Mouse (Mus musculus) layer of hippocampus, adult 9-11 months (tissue): ENCODE results near the gene Tbrg4.
"Not testable (repeated sequence)": the region's sequence is repeated elsewhere in the genome, so short reads cannot be mapped to it uniquely, and the experiment has no call there.

Experiments
- DNase-seq: peaks from one replicate; pipeline ENCODE4 v3.0.0; 2022

The Tbrg4 gene

DNA sequence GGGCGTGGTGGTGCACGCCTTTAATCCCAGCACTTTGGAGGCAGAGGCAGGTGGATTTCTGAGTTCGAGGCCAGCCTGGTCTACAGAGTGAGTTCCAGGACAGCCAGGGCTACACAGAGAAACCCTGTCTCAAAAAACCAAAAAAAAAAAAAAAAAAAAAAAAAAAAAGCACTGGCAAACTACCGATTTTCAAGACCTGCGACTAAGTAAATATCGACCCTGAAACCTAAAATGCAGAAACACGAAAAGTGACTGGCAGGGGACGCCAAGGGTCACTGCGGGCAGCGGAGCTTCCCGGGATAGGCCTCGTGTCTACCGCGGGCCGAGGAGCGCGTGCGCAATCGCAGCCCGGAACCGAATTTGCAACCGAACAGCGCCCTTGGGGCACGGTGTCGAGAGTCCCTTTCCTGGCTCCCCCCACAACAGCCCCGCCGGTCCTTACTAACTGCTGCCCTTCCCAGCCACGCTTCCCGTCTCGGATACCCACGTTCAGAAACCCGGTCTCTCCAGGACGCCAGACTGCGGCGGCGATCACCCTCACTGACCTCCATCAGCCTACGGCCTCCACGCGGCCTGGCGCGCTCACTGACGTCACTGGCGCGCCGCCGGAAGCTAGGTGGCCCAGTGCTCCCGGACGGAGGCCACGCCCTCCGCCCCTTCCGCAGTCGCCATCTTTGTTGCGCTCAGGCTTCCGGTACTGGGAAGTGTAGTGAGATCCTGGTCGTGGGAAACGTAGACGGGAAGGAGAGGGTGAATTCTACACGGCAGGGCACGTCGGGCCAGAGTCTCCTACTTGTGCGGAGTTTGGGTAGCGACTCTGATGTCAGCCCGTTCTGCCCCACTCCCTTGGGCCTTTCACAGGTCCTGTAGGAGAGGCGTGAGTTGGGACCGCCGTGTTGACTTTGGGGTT lies at the start of gene Tbrg4:
Gene Tbrg4 (minus strand): TSS at position 590 of the 910 bp plus-strand sequence.
- peak; percentile 95 for DNase-seq

GRCm38 (mm10) chr11:6675402-6675801 lies 49.5 kb upstream of the Tbrg4 start:
- DNase-seq, result no peak

DNA sequence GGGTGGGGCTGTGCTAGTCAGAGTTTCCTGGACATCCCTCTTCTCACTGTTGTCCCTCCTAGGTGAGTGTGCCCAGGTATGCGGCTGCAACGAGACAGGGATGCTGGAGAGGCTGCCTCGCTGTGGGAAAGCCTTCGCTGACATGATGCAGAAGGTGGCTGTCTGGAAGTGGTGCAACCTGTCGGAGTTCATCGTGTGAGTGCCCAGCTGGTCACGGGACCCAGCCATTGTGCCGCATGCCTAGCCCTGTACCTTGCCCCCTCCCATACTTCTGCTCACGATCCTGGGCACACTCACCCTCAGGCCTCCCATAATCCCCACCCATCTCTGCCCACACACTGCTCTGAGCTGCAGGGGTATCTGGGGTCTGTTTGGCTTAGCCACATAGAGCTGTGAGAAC lies 48.8 kb upstream of the Tbrg4 start:
- no peak for DNase-seq

DNA sequence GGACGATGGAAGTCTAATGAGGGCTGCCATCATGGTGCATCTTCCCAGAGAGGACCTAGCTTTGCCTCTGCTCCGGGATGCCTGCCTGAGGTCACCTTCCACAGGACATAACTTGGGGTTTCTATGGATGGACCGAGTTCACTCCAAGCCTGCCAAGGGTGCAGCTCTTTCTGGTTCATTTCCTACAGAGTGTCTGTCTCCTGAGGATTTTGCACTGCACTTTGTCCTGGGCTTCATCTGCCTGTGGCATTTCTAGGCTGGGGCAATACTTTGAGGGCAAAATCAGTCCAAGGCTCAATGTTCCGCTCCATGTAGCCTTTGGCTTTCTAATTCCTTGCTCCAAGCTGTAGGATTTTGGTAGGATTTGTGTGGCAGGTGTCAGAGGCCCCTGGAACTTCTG lies 45.0 kb upstream of the Tbrg4 start:
- DNase-seq, result no peak

- no peak for DNase-seq
Observed at GRCm38 (mm10) chr11:6670044-6670443, 44.2 kb upstream of the Tbrg4 start.

GRCm38 (mm10) chr11:6669041-6669440 lies 43.2 kb upstream of the Tbrg4 start:
- no peak for DNase-seq

DNA sequence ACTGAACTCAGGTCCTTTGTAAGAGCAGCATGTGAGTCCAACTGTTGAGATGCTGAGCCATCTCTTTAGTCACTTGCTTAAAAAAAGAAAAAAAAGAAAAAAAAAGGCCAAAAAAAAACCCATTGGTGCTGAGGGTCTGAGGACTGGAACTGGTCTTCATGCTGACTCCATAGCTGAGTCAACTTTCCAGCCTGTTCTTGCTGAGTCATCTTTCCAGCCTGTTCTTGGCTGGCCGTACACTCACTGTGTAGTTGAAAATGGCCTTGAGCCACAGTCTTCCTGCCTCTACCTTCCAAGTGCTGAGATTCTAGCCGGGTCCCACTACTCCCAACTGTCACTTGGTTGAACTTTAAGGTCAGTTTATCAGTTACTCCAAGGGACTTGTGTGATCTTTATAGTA lies 40.8 kb upstream of the Tbrg4 start:
- no peak for DNase-seq

DNA sequence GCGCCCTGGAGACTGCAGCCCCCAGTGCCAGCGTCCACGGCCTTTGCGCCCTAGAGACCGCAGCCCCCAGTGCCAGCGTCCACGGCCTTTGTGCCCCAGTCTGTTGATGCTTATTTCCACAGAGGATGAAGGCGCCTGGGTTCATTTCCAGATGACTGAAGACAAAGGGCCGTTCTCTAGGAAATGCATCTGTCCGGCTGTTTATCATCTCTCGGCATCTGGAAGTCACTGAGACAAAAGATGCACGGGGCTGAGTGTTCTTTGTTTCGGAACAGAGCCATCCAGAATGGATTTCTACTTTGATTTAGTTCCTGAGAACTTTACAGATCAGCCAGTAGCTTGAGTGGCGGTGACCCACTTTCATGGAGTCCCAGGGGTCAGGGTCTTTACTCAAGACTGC lies 35.3 kb upstream of the Tbrg4 start:
- no peak for DNase-seq

- DNase-seq, result no peak
Observed at GRCm38 (mm10) chr11:6658271-6658670, 32.4 kb upstream of the Tbrg4 start, which contains the start of gene Ramp3. Ramp3 (plus strand) TSS chr11:6658521.

DNA sequence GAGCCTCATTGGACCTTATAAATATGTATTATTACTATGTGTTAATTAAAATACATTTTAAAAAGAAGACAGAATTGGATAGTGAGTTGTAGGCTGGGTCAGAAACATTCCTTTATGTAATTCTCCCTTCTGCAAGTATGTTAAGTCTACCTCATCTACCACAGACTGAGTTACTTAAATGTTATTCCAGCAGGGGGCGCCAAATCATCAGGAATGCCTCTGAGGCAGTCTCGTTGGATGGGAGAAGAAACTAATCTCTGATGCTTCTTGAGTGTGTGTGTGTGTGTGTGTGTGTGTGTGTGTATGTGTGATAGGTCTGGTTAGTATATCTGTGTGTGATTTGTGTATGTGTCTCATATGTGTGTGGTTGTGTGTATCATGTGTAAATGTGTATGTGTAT lies 29.0 kb upstream of the Tbrg4 start:
- DNase-seq, result peak; percentile 79

GRCm38 (mm10) chr11:6652978-6653377 lies 27.1 kb upstream of the Tbrg4 start:
- DNase-seq, result not testable (repeated sequence)

DNA sequence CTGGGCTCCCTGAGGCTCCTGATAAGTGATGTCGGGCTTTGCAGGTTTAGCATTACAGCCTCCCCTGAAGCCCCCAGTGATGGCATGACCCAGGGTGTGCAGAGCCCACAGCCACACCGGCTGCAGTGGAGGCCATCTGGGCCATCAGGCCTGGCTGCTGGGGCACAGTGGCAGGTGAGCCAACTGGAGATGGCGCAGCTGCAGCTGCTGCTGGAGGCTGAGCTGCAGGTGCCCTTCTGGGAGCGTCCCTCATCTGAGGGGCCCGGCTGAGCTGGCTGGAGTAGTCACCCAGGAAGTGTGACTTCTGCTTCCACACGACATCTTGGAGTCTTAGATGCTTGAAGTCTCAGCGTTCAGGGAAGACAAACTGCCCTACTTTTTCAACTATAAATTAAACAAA lies 24.7 kb upstream of the Tbrg4 start:
- DNase-seq, result no peak

- DNase-seq, result no peak
Observed at GRCm38 (mm10) chr11:6647831-6648724, 22.2 kb upstream of the Tbrg4 start.

DNA sequence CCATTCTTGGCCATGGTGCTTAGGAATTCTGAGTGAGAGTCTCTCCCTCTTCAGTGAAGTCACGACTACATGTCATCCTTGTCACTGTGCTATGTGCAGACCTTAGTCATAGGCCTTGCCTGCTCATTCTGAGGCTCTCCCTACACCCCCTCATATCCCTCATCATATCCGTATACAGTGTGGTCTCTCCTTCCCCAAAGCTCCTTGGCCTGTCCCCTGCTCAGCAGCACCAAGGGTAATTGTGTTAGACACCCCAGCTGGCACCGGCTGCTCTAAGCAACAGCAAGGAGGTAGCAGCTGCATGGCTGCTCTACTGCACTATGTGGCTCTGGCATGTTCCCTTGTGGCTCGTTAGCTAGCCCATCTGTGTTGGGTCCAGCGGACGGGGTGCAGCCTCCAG lies 18.7 kb upstream of the Tbrg4 start:
- DNase-seq, result no peak

GRCm38 (mm10) chr11:6639072-6639471 lies 13.2 kb upstream of the Tbrg4 start:
- DNase-seq, result no peak

- no peak for DNase-seq
Observed at GRCm38 (mm10) chr11:6638537-6638936, 12.7 kb upstream of the Tbrg4 start, which contains the start of gene Wap. Wap (minus strand) TSS chr11:6638637.

- DNase-seq, result no peak
Observed at GRCm38 (mm10) chr11:6636150-6636549, 10.3 kb upstream of the Tbrg4 start.

DNA sequence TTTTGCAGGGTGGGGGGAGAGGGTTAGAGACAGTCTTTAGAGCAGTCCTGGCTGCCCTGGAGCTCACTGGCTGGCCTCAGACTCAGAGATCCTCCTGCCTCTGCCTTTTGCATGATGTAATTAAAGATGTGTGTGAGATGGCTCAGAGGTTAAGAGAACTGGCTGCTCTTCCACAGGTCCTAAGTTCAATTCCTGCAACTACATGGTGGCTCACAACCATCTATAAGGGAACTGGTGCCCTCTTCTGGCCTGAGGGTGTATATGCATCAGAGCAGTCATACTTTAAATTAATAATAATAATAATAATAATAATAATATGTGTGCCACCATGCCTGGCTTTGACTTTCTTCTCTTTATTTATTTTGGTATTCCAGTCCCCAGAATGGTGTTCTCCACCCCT lies 3.8 kb upstream of the Tbrg4 start:
- no peak for DNase-seq

DNA sequence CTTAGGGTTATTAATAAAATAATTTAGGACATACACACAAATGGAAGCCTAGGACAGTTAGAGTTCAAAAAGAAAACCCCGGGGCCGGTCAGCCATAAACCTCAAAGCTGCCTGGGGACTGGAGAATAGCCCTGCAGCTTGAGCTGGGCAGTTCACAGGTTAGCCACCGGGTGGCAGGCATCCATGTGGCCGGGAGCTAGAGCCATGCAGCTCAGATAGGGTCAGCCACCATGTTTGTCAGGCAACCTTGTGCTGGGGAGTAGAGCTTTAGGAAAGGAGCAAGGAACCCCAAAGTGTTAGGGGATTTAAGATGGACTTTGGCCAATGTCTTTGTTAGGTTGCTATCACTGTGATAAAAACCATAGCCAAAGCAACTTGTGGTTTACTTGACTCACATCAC lies 2.7 kb upstream of the Tbrg4 start:
- no peak for DNase-seq

GRCm38 (mm10) chr11:6627731-6628130 lies 1.9 kb upstream of the Tbrg4 start:
- no peak for DNase-seq

DNA sequence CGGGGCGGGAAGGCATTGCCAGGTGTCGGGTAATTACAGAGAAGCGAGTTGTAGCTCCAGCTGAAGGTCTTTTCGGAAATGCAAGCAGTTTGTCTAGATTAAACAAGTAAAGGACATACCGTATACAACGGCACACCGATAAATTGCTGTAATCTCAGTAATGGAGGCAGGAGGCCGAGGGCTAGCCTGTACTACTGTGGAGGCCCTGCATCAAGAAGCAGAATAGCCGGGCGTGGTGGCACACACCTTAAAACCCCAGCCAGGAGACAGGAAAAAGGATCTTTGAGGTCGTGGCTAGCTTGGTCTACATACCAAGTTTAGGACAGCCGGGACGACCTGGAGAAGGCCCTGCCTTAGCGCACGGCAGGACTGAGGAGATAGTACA lies 513 bp upstream of the Tbrg4 start:
- no peak for DNase-seq

DNA sequence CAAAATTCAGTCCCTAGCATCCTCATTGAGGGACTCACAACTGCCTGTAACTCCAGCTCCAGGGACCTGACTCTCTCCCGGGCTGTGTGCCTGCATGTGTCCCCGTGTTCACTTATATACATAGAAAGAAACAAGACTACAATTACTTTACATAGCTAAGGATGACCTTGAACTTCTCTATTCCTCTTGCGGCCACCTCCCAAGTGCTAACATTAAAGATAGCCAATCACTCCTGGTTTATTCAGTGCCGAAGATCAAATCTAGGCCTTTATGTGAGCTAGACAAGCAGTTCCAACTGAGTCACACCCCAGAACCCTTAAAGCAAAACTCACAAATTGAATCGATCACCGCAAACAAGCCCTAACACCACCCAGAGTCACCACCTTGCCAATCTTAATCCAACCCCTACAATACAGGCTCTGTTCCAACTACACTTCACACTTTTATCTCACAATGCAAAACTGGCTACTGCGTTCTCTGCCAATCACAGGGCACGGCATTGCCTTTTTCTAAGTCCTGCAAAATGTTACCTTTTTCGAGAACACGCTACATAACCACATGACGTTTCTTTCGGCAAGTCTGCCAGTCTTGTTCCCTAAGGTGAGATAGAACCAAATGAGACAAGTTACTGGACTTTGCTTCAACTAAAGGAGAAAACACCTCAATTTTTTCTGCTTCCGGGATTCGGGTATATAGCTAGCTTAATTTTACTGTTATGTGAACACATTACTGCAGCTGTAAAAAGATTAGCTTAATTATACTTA lies 1.1 kb downstream of the Tbrg4 start:
- DNase-seq, result no peak

DNA sequence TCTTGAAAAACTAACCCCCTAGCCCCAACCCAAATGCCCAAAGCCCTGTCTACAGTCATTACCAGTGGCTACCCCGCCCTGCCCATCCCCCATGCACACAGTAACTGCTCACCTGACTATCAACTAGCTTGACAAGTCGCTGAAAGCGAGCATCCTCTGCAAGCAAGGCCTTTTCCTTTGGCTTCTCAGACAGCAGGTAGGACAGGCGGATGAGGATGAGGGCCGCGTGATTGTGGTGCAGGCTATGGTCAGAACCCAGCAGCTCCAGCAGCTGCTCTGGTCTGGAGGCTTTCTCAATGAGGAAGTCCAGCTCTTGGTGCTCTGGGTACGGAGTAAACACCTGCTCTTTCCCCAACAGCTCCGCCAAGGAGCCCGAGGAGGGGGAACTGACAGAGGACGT lies 2.2 kb downstream of the Tbrg4 start:
- no peak for DNase-seq
